Mouse (Mus musculus) frontal cortex, postnatal 25 days (tissue): ENCODE measurements at regions not wholly inside any gene's neighbourhood (a gene's known extent, or its start where the extent isn't known, plus 50 kb on each side); places are given as distances from the start of the nearest gene placed in this dataset.

ENCODE experiments used
- DNase-seq, 2 experiments: peaks; one replicate each; pipeline ENCODE4 v3.0.0; 2022; ENCODE audit warnings: low spot score in 2 of 2

GRCm38 (mm10) chr14:99806599-99806998 lies 477.9 kb downstream of the Klf12 start:
- no peak for DNase-seq

GRCm38 (mm10) chr14:99812741-99813485 lies 471.6 kb downstream of the Klf12 start:
- no peak for DNase-seq
